Mouse (Mus musculus): ENCODE data around the gene Blm.

The Blm gene

DNA sequence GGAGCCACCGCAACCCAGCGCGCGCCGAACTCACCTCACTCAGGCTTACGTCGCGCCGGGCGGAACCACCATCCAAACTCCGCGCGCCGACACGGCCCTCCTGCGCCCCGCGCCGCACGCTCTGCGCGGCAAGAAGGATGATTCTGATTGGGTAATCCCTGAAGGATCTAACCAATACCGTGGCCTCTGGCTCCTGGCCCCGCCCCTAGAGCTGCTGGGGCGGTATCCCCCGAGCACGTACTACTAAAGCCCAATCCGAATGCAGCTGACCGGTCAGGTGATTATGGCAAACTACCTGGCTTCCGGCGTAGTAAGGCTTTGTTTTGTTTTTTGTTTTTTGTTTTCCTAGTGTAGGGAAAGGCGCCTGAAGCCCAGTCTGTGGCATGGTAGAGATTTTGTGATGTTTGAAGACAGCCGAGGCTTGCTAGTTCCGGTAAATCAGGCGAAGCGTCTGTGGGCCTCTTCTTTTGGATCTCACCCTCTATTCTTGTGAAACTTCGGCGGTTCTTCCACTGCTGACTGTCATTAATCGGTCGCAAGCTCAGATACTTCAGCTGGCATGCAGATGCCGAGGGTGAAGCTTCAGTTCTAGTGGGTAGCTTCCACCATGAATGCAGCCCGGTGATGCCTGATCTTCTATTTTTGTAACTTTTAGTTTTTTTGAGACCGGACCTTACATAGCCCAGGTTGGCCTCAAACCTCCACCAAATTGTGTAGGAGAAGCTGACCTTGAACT, at the start of gene Blm:
Gene Blm (minus strand): TSS at position 111 of the 736 bp plus-strand sequence.
- in situ Hi-C loops (cut with MboI; ENCODE audit: low pct_unique_long_range_greater_than_20kb in 1 of 2, low sequenced_read_pairs in 2 of 2, unreplicated experiment in 1 of 2) = no loop called here

DNA sequence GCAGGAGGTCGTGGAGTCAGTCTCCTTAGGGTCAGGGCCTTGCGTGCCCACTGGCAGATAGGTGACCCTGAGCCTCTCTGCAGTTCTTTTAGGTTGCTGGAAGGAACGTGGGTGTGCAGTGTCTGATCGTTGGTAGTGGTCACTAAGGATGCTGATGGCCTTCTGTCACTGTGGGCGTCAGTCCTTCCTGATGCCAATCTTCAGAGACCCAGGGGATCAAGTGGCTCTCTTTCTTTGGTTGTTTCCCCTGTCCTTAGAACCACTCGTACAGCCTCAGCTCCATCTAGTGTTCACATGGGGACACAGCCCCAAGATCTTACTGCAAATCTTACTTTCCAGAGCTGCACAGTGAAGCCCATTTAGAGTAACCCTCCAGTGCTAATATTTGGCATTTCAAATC, 49.1 kb upstream of the Blm start:
- in situ Hi-C loops (cut with MboI; ENCODE audit: low pct_unique_long_range_greater_than_20kb in 1 of 2, low sequenced_read_pairs in 2 of 2, unreplicated experiment in 1 of 2) = loop anchor here in 1 of 2 experiments (10.0 kb wide), 1 partner anchor 199 kb away; the partner anchor contains the start of gene Fes

DNA sequence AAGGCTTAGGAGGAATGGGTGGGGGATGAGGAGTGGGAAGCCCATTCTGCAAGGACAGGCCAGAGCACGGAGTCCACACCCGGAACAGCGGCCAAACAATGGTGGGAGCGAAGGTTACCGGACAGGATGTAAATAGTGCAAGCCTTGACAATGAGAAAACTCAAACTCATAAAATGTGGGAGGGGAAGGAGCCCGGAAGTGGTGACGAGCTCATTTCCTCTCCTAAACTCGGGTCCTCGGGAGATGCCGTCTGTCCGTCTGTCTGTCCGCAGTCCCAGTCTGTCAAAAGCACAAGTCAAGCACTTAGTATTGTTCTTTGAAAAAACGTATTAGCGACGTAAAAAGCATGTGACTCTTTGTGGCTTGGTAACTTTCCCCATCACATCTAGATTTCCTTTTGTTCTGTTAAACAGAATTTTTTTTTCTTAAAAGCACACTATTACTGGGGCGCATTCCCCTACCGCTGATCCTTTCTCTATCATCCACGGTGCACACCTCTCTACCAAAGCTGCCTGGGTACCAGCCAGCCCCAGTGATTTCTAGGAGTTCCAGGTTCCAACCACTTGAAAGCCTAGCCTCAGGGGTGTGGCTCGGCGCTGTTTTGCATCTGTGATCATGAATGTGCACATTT, 48.0 kb upstream of the Blm start:
- in situ Hi-C loops (cut with MboI; ENCODE audit: low pct_unique_long_range_greater_than_20kb in 1 of 2, low sequenced_read_pairs in 2 of 2, unreplicated experiment in 1 of 2) = loop anchor here in 1 of 2 experiments (10.0 kb wide), 1 partner anchor 198 kb away; the partner anchor contains the start of gene Fes

DNA sequence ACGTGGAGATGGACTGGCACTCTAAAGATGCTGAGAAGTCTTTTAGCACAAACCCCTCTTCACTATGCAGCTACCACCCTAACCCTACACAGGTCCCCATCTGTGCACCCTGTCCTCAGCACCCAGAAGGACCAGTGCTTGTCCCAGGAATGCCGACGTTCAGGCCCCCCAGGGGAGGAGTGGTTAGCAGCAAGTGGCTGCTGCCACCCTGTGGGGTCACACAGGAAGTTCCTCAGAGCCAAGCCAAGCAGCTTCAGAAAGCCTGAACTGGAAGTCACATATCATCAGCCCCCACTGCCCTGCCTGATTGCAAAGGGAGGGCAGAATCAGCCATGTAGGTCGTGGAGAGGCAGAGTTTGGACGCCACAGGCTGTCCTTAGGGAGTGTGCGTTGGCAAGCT, 45.4 kb upstream of the Blm start:
- in situ Hi-C loops (cut with MboI; ENCODE audit: low pct_unique_long_range_greater_than_20kb in 1 of 2, low sequenced_read_pairs in 2 of 2, unreplicated experiment in 1 of 2) = loop anchor here in 1 of 2 experiments (10.0 kb wide), 1 partner anchor 196 kb away; the partner anchor contains the start of gene Fes

DNA sequence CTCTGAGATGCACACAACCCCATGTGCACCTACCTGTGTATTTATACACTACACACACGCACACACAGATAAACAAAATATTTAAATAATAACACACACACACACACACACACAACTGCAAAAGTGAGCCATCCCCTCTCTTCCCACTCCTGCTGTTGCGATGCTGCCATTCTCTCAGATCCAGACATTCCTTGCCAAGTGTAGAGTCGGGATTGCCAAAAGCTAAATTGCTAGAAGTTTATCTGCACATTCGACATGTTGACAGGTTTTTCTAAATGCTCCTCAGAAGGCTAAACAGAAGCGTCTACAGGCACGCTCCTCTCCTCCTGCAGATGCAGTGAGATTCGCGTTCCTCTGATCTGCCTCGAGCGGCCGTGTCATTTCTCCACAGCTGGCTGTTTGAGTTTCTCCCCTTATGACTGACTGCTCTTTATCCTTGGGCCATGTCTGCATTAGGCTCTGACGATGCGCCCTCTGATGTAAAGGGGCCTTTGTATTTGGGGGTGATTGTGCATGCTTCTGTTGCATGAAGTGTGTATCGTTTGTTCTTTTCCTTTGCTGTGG, 42.6 kb upstream of the Blm start:
- in situ Hi-C loops (cut with MboI; ENCODE audit: low pct_unique_long_range_greater_than_20kb in 1 of 2, low sequenced_read_pairs in 2 of 2, unreplicated experiment in 1 of 2) = loop anchor here in 1 of 2 experiments (5.0 kb wide), 1 partner anchor 190 kb away; the partner anchor contains the start of gene Fes

DNA sequence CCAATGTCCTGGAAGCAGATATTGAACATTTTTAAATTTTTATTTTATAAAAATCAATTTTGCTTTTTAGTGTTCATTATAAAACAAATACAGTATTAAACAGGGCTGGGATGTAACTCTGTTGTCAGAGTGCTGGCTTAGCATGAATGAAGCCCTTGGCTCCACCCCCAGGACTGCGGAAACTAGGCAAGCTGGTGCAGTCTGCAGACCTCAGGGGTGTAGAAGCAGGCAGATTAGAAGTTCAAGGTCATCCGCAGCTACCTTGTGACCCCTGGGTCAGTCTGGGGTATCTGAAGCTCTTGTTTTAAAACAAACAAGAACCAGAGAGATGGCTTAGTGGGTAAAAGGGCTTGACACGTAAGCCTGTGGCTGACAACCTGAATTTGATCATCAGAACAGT, 41.7 kb upstream of the Blm start:
- in situ Hi-C loops (cut with MboI; ENCODE audit: low pct_unique_long_range_greater_than_20kb in 1 of 2, low sequenced_read_pairs in 2 of 2, unreplicated experiment in 1 of 2) = loop anchor here in 1 of 2 experiments (5.0 kb wide), 1 partner anchor 189 kb away; the partner anchor contains the start of gene Fes

DNA sequence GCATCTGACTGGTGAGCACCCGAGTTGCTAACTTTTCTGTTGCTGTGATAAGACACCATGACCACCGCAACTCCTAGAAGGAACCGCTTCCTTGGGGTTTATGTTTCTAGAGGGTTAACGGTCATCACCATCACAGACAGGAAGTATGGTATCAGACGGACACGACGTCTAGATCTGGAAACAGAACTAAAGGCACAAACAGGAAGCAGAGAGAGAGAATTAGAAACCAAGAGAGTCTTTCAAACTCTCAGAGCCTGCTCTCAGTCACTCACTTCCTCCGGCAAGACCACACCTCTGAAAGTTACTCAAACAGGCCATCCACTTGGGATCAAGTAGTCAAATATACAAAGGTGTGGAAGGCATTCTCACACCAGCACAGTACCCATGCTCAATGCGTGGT, 40.8 kb upstream of the Blm start:
- in situ Hi-C loops (cut with MboI; ENCODE audit: low pct_unique_long_range_greater_than_20kb in 1 of 2, low sequenced_read_pairs in 2 of 2, unreplicated experiment in 1 of 2) = loop anchor here in 1 of 2 experiments (5.0 kb wide), 1 partner anchor 188 kb away; the partner anchor contains the start of gene Fes

DNA sequence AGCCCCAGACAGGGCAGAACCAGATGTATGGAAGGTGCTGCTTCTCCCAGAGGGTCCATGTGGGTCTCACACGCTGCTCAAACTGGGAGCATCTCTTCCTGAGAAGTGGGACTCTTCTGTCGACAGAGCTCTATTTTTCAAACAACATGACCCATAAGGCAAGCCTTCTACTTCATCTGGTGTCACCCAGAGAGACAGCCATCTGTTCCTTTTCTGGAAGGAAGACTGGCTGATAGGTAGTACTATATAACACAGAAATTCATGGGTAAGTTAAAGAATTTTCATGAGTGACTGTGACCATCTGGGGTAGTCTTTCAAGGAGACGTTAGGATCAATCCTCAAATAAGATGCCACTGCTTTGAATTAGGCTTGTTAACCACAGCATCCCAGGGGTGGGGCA, 38.2 kb upstream of the Blm start:
- in situ Hi-C loops (cut with MboI; ENCODE audit: low pct_unique_long_range_greater_than_20kb in 1 of 2, low sequenced_read_pairs in 2 of 2, unreplicated experiment in 1 of 2) = loop anchor here in 1 of 2 experiments (25.0 kb wide), 1 partner anchor 436 kb away; no protein-coding TSS in a partner anchor

DNA sequence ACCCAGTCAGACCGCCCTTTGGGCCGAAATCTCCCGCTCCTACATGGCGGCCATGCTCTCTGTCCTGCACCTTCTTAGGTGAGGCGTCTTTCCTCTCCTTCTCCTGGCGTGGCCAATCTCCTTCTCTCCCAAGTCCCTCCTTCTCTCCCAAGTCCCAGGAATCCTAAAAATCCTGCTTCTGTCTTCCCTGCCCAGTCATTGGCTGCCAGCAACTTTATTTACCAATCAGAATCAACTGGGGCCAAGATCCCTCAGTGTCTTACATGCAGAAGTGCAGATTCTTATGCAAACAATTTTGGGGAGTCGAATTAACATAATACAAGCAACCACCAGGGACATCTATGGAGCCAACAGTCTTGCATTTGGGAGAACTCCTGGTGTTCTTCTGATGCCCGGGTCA, 33.1 kb upstream of the Blm start:
- in situ Hi-C loops (cut with MboI; ENCODE audit: low pct_unique_long_range_greater_than_20kb in 1 of 2, low sequenced_read_pairs in 2 of 2, unreplicated experiment in 1 of 2) = loop anchor here in 1 of 2 experiments (10.0 to 25.0 kb wide), 2 partner anchors 163 to 431 kb away; partner anchors contain the start of gene Furin

DNA sequence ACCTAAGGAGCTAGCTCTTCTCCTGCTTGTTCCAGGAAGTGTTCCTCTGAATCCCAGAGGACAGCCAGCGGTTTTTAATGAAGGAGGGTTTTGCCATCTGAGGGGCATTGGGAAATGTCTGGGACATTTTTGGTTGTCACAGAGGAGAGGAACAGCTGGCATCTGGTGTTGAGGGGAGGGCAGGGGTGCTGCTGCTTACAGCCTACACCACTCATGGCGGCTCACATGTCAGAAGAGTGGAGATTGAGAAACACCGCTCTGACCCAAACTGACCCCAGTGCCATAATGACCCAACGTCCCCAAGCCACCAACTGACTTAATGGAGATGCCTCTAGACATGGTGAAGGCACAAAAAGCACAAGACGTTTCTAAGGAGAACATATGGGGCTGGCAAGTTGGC, 27.0 kb upstream of the Blm start:
- in situ Hi-C loops (cut with MboI; ENCODE audit: low pct_unique_long_range_greater_than_20kb in 1 of 2, low sequenced_read_pairs in 2 of 2, unreplicated experiment in 1 of 2) = loop anchor here in 1 of 2 experiments (10.0 to 25.0 kb wide), 2 partner anchors 157 to 425 kb away; partner anchors contain the start of gene Furin

DNA sequence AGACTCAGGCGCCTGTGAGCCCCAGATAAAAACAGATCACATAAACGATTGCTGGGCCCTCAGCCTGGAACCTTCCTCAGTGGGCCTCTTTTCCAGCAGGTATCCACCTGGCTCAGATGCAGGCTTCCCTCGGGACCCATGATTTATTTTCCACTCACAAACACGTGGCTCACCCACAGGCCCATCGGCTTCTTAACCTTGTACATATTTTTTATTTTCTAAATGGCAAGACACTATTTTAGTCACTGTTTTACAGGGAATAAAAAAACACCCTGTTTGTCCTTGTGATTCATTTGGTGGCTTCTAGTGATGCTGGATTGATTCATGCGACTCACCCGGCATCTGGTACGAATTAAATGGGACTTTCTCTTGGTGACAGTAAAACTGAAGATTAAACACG, 26.4 kb upstream of the Blm start:
- in situ Hi-C loops (cut with MboI; ENCODE audit: low pct_unique_long_range_greater_than_20kb in 1 of 2, low sequenced_read_pairs in 2 of 2, unreplicated experiment in 1 of 2) = loop anchor here in 1 of 2 experiments (10.0 to 25.0 kb wide), 2 partner anchors 156 to 424 kb away; partner anchors contain the start of gene Furin

DNA sequence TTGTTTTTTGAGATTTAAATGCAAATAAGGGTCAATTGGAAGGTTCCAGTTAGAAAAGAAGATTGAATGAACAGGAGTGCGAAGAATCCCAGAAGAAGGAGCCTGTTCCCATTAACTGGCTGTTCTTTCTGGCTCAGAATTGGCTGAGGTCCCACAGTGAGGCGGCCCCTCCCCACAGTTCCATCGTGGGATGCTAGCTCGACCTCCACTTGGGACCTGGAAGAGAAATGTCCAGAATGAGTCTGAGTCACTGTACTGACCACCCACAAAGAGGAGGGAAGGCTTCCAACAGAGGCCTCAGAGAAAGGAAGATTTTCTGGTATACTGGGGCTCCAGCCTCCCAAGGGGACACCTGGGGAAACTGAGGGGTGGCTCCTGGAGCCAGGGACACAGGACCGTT, 23.7 kb upstream of the Blm start:
- in situ Hi-C loops (cut with MboI; ENCODE audit: low pct_unique_long_range_greater_than_20kb in 1 of 2, low sequenced_read_pairs in 2 of 2, unreplicated experiment in 1 of 2) = loop anchor here in 1 of 2 experiments (25.0 kb wide), 1 partner anchor 421 kb away; no protein-coding TSS in a partner anchor

DNA sequence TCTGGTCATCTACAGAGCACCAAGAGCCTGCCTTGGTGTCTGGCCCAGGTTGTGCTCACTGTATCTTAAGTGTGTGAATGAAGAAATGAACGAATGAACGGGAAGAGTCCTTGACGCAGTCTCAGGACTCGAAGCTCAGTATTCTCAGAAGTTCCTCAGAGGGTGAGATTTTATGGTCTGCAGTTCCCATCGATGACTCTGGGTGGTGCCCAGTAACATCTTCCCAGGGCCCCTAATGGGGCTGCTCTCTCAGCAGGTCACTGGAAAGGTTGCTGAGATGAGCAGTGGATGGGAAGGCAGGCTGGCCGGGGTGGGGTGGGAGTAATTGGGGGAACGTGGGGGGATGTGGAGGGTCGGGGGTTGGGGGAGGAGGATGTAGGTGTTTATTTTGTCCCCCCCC, 23.2 kb upstream of the Blm start:
- in situ Hi-C loops (cut with MboI; ENCODE audit: low pct_unique_long_range_greater_than_20kb in 1 of 2, low sequenced_read_pairs in 2 of 2, unreplicated experiment in 1 of 2) = loop anchor here in 1 of 2 experiments (25.0 kb wide), 1 partner anchor 421 kb away; no protein-coding TSS in a partner anchor

DNA sequence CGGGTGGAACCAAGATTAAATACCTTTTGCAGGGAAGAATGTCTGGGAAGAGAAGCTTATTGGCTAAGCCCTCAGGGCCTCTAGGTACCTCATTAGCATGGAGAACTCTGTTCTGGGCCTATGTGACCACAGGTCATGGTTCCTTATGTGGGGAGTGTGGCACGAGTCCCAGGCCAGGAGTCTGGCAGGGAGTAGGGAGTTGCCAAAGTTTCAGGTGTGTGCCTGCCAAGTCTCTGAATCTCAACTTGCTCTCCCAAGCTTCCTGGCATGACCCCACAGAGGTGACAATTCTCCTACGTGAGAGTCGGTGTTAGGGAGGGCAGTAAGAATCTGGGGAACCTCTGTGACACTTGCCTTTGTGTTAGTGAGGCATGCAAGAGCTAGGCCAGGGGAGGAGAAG, 22.2 kb upstream of the Blm start:
- in situ Hi-C loops (cut with MboI; ENCODE audit: low pct_unique_long_range_greater_than_20kb in 1 of 2, low sequenced_read_pairs in 2 of 2, unreplicated experiment in 1 of 2) = loop anchor here in 1 of 2 experiments (25.0 kb wide), 1 partner anchor 420 kb away; no protein-coding TSS in a partner anchor

DNA sequence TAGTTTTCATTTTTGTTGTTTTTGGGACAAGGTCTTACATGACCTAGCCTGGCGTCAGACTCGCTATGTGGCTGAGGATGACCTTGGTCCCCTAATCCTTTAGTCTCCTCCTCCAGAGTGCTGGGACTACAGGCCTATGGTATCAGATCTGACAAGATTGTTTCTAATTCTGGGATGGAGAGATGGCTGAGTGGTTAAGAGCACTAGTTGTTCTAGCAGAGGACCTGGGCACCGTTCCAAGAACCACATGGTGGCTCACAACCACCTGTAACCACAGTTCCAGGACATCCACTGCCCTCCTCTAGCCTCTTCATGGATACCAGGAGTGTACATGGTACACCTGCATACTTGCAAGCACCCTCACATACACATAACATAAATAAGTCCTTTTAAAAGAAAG, 21.2 kb upstream of the Blm start:
- in situ Hi-C loops (cut with MboI; ENCODE audit: low pct_unique_long_range_greater_than_20kb in 1 of 2, low sequenced_read_pairs in 2 of 2, unreplicated experiment in 1 of 2) = loop anchor here in 1 of 2 experiments (25.0 kb wide), 1 partner anchor 419 kb away; no protein-coding TSS in a partner anchor

DNA sequence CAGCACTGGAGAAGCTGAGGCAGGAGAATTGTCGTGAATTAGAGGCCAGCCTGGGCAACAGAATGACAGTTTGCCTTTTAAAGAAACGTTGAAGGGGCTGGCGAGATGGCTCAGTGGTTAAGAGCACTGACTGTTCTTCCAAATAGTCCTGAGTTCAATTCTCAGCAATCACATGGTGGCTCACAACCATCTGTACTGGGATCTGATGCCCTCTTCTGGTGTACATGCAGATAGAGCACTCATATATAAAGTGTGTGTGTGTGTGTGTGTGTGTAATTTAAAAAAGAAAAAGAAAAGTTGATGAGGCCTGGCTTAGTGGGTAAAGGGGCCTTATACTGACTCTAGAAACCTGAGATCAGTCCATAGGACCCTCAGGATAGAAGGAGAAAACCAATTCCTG, 20.2 kb upstream of the Blm start:
- in situ Hi-C loops (cut with MboI; ENCODE audit: low pct_unique_long_range_greater_than_20kb in 1 of 2, low sequenced_read_pairs in 2 of 2, unreplicated experiment in 1 of 2) = loop anchor here in 1 of 2 experiments (25.0 kb wide), 1 partner anchor 418 kb away; no protein-coding TSS in a partner anchor

DNA sequence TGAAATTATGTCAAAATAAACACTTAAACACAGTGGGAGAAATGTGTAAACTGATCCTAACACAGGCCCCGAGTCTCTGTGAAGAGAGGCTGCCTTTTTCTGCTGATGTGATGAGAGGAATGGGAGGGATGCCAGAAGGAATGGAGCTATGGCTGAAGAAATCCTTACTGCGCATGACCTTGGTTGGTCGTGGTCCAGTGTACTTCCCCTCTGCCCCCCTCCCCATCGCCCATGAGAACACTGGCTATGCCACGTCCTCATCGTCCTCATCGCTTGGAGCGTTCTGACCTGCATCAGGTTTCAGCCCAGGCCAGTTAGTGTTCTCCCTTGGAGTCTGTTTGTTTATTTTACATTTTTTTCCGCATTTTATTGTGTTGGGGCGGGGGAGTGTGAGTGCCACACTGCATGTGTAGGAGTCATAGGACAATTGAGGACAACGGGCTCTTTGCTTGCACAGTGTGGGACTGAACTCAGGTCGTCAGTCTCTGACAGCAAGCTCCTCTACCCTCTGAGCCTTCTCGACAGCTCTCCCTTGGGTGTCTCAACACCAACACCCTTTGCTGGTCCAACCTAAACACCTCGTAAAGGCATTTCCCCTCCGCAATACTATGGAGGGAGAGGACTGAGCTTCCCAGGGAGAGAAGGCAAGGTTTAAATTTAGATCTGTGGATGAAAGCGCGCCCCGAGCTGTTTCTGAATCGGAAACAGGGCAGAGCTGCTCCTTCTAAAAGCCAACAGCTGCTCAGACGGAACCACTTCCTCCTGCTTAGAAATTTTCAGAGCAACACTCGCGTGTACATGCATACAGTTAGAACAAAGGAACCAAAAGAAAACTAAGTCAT, 19.5 kb upstream of the Blm start:
- in situ Hi-C loops (cut with MboI; ENCODE audit: low pct_unique_long_range_greater_than_20kb in 1 of 2, low sequenced_read_pairs in 2 of 2, unreplicated experiment in 1 of 2) = loop anchor here in 1 of 2 experiments (25.0 kb wide), 1 partner anchor 417 kb away; no protein-coding TSS in a partner anchor

All from mouse embryonic stem cell (cell line).